Mouse (Mus musculus) liver, adult 2 months (tissue): Measurements from ENCODE around the gene Catsperg1.

ENCODE experiments used
- CTCF ChIP-seq: fragments of 200-500 bp; IDR thresholded peaks from 2 replicates; pipeline ENCODE4 v1.5.1; 2011; ENCODE audit warnings: low read depth, low read length, control low read depth
- POLR2A ChIP-seq: fragments of 200-500 bp; IDR thresholded peaks from 2 replicates; pipeline ENCODE4 v1.6.1; 2011; ENCODE audit warnings: low read length, control low read depth; ENCODE audit not compliant: insufficient read depth; ENCODE audit errors: extremely low read depth

DNA sequence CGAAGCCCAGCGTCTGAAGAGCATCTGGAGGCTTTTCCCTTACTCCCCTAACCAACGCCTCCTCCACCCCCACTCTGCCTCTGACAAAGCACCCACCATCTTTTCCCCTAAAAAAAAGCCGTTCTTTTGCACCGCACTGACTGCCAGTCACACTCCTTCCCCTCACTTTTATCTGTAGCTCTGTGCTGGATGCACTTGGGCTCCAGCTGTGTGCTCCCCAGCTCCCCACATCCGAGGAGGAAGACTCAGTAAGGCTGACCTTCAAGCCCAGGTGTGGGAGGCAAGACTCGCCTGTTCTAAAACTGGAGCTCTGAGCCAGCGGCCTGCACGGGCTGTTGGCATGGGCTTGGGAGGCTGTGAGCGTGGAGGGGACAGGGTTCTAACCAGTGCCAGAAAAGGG, 62.3 kb downstream of the Catsperg1 start:
- no peak for TF ChIP-seq POLR2A
- TF ChIP-seq CTCF, result no peak
